Mouse (Mus musculus) lung, postnatal 0 days (tissue): ENCODE results near the gene Lrrc27.

Experiments used
- CTCF ChIP-seq: IDR thresholded peaks from 2 replicates; pipeline ENCODE4 v1.5.1; 2016; ENCODE audit warnings: antibody characterized with exemption, mild to moderate bottlenecking
- EP300 ChIP-seq: IDR thresholded peaks from 2 replicates; pipeline ENCODE4 v1.6.1; 2016; ENCODE audit warnings: antibody characterized with exemption, mild to moderate bottlenecking, control low read depth

GRCm38 (mm10) chr7:139279571-139279970 lies 66.8 kb downstream of the Lrrc27 start:
- TF ChIP-seq EP300 (no peak), CTCF (no peak)
